Comparison of ENCODE assay signal across 8 mouse cellular contexts in the genomic region with DNA sequence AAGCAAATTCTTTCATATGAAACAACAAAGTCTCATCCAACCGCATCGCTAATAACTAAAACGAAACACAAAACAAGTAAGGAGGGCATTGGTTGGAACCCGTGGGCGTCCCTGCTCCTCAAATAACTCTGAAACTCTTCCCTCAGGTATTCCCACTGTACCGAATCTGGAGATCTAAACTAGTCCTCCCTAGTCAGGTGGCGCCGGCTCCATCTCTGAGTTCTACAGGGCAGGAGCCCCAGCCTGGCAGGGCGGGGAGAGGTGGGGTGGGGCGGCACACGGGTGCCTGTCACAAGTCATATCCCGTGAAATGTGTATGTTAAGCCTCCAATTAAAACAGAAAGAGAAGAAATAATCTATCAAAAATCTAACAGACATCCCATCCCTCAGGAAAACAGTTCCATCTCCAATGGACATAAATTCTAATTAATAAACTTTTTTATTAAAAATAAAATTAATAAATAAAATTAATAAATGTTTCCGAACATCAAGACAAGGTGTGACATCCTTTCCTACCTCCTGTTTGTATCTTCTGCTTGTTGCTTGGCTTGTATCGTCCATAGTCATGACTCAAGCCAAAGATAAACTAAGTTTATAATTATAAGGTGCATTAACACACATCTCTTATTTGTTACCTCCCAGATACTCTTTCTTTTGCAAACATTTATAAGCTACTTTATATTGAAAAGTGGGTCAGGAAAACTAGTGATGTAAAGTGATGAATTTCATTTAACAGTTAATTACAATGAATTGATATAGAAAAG. TPM values are rescaled to one million over a fixed set of nuclear protein-coding genes. Genes with fewer than 3 reads are reported as not detected.
DNase-seq lines count a peak whose midpoint lies in the region; ATAC-seq and TF ChIP-seq lines count a peak whose summit lies in the region.

No protein-coding gene starts in this region.

- no peaks in the 10 kb centered on the region for H3K27me3 ChIP-seq in forebrain, embryonic 16.5 days (replicated peaks; ENCODE audit: control insufficient read depth, insufficient read depth, low read length)
- no peaks in the 10 kb centered on the region for H3K27me3 ChIP-seq in hindbrain, embryonic 12.5 days
- no peaks in the 10 kb centered on the region for H3K27me3 ChIP-seq in limb, embryonic 15.5 days
- H3K27me3 ChIP-seq in midbrain, embryonic 13.5 days: no peaks in the 10 kb centered on the region

- H3K4me3 ChIP-seq in bone marrow, adult 2 months (replicated peaks; ENCODE audit: control insufficient read depth, low read depth, low read length): peak overlapping the region; percentile 78
- peak overlapping the region; percentile 54 for H3K4me3 ChIP-seq in forebrain, embryonic 16.5 days (replicated peaks; ENCODE audit: low read length)
- H3K4me3 ChIP-seq in hindbrain, embryonic 12.5 days: peak overlapping the region; percentile 42
- peak overlapping the region; percentile 50 for H3K4me3 ChIP-seq in limb, embryonic 15.5 days
- H3K4me3 ChIP-seq in midbrain, embryonic 13.5 days (replicated peaks): peak overlapping the region; percentile 45

- no peaks in the 10 kb centered on the region for H3K9me3 ChIP-seq in forebrain, embryonic 16.5 days (ENCODE audit: control insufficient read depth, low read length)
- H3K9me3 ChIP-seq in hindbrain, embryonic 12.5 days (replicated peaks): no peaks in the 10 kb centered on the region
- no peaks in the 10 kb centered on the region for H3K9me3 ChIP-seq in limb, embryonic 15.5 days
- no peaks in the 10 kb centered on the region for H3K9me3 ChIP-seq in midbrain, embryonic 13.5 days

- peak overlapping the region; percentile 54 for H3K9ac ChIP-seq in forebrain, embryonic 16.5 days (replicated peaks; ENCODE audit: low read depth, low read length)
- peak overlapping the region; percentile 40 for H3K9ac ChIP-seq in hindbrain, embryonic 12.5 days
- H3K9ac ChIP-seq in limb, embryonic 15.5 days: 0 out of 2 replicates have a peak overlapping the region, but pooled peaks have one; percentile 23
- H3K9ac ChIP-seq in midbrain, embryonic 13.5 days (replicated peaks): peak overlapping the region; percentile 42

- 9% methylated on average over 14 of the region's 14 CpGs for WGBS in bone marrow, adult 2 months
- 11% methylated on average over 14 of the region's 14 CpGs for WGBS in forebrain, embryonic 16.5 days
- WGBS in hindbrain, embryonic 12.5 days: 13% methylated on average over 14 of the region's 14 CpGs
- WGBS in limb, embryonic 15.5 days: 11% methylated on average over 14 of the region's 14 CpGs
- whole genome bisulfite sequencing in midbrain, embryonic 13.5 days: 13% methylated on average over 14 of the region's 14 CpGs

- H3K27ac ChIP-seq in bone marrow, adult 2 months (ENCODE audit: control insufficient read depth, insufficient read depth, low read depth, low read length, poor library complexity): peak overlapping the region; percentile 84
- no peak overlapping the region for H3K27ac ChIP-seq in forebrain, embryonic 16.5 days (ENCODE audit: low read length)
- H3K27ac ChIP-seq in hindbrain, embryonic 12.5 days: no peak overlapping the region
- peak overlapping the region; percentile 50; the same call in 1 of the 2 replicates for H3K27ac ChIP-seq in limb, embryonic 15.5 days
- no peak overlapping the region for H3K27ac ChIP-seq in midbrain, embryonic 13.5 days

- peak; percentile 28 for DNase-seq in embryo, embryonic 10 days (ENCODE audit: low spot score)
- no peak for DNase-seq in embryo, embryonic 9.5 days (ENCODE audit: extremely low spot score)
- peak; percentile 60 for DNase-seq in testis, postnatal 10 days (ENCODE audit: low spot score)

- ATAC-seq in forebrain, embryonic 16.5 days: peak; percentile 84
- peak; percentile 88 for ATAC-seq in hindbrain, embryonic 12.5 days (ENCODE audit: low FRiP score)
- ATAC-seq in limb, embryonic 15.5 days (ENCODE audit: insufficient number of reproducible peaks, low FRiP score, low TSS enrichment, low read depth): peak; percentile 42; the same call in 1 of the 2 replicates
- peak; percentile 89 for ATAC-seq in midbrain, embryonic 13.5 days

- H3K4me1 ChIP-seq in bone marrow, adult 2 months (ENCODE audit: control insufficient read depth, insufficient read depth, low read length): peaks cover 1% of the 10 kb centered on the region; the same call in 1 of the 2 replicates
- peaks cover 6% of the 10 kb centered on the region for H3K4me1 ChIP-seq in forebrain, embryonic 16.5 days (replicated peaks; ENCODE audit: control insufficient read depth, insufficient read depth, low read length)
- H3K4me1 ChIP-seq in hindbrain, embryonic 12.5 days: peaks cover 7% of the 10 kb centered on the region
- H3K4me1 ChIP-seq in limb, embryonic 15.5 days: peaks cover 6% of the 10 kb centered on the region
- peaks cover 8% of the 10 kb centered on the region for H3K4me1 ChIP-seq in midbrain, embryonic 13.5 days (replicated peaks)

- no peak for TF ChIP-seq CTCF in bone marrow, adult 2 months (IDR thresholded peaks at IDR 0.05; ENCODE audit: control insufficient read depth, insufficient read depth, low read length)

- peak overlapping the region; percentile 77 for H3K4me2 ChIP-seq in forebrain, embryonic 16.5 days (ENCODE audit: low read length)
- H3K4me2 ChIP-seq in hindbrain, embryonic 12.5 days (replicated peaks): peak overlapping the region; percentile 59
- peak overlapping the region; percentile 60 for H3K4me2 ChIP-seq in limb, embryonic 15.5 days
- H3K4me2 ChIP-seq in midbrain, embryonic 13.5 days (replicated peaks): peak overlapping the region; percentile 60

- TF ChIP-seq POLR2A in bone marrow, adult 2 months (IDR thresholded peaks at IDR 0.05; ENCODE audit: borderline replicate concordance, control insufficient read depth, low read depth, low read length): peak; percentile 43; the same call in 1 of the 2 replicates

- H3K36me3 ChIP-seq in forebrain, embryonic 16.5 days (ENCODE audit: control insufficient read depth, insufficient read depth): no peaks in the 10 kb centered on the region
- H3K36me3 ChIP-seq in hindbrain, embryonic 12.5 days: no peaks in the 10 kb centered on the region
- no peaks in the 10 kb centered on the region for H3K36me3 ChIP-seq in limb, embryonic 15.5 days
- H3K36me3 ChIP-seq in midbrain, embryonic 13.5 days: no peaks in the 10 kb centered on the region

RNA-seq across cellular contexts. Expression of gene Cd69, which starts 36.8 kb away (rescaled TPM):
- polyA plus RNA-seq in bone marrow, adult 2 months (2011; ENCODE audit: insufficient read depth, insufficient read length, low replicate concordance, missing spikeins): 4.8 and 4.9 TPM in 2 replicates
- not detected in 2 replicates for polyA plus RNA-seq in forebrain, embryonic 16.5 days (2015; fragmentation: Nextera tagmentation; extraction: Ambion mirVana)
- 0.22 TPM in 1 of 2 replicates, not detected in the other for polyA plus RNA-seq in hindbrain, embryonic 12.5 days (2016; fragmentation: Nextera tagmentation; extraction: Ambion mirVana)
- polyA plus RNA-seq in limb, embryonic 15.5 days (2015; fragmentation: Nextera tagmentation; extraction: Ambion mirVana): 0.13 and 0.56 TPM in 2 replicates
- polyA plus RNA-seq in midbrain, embryonic 13.5 days (2015; fragmentation: Nextera tagmentation; extraction: Ambion mirVana): not detected in 2 replicates

RNA-seq across cellular contexts. Expression of gene Clec2d, which starts 58.0 kb away (rescaled TPM):
- polyA plus RNA-seq in bone marrow, adult 2 months (2011; ENCODE audit: insufficient read depth, insufficient read length, low replicate concordance, missing spikeins): 57.9 and 122 TPM in 2 replicates
- polyA plus RNA-seq in forebrain, embryonic 16.5 days (2015; fragmentation: Nextera tagmentation; extraction: Ambion mirVana): 0.18 and 0.40 TPM in 2 replicates
- polyA plus RNA-seq in hindbrain, embryonic 12.5 days (2016; fragmentation: Nextera tagmentation; extraction: Ambion mirVana): not detected in 2 replicates
- 0.44 TPM in 1 of 2 replicates, not detected in the other for polyA plus RNA-seq in limb, embryonic 15.5 days (2015; fragmentation: Nextera tagmentation; extraction: Ambion mirVana)
- 0.13 TPM in 1 of 2 replicates, not detected in the other for polyA plus RNA-seq in midbrain, embryonic 13.5 days (2015; fragmentation: Nextera tagmentation; extraction: Ambion mirVana)

Comparison
In these comparisons a context has a peak if more than half of its experiments do, and no peak if none do; other contexts are left out.
1. H3K27ac ChIP-seq: peak in bone marrow, adult 2 months (single experiment) and limb, embryonic 15.5 days (single experiment); none in forebrain, embryonic 16.5 days (single experiment), hindbrain, embryonic 12.5 days (single experiment) and midbrain, embryonic 13.5 days (single experiment).
2. RNA of gene Clec2d, which starts 58.0 kb away (polyA plus RNA-seq): 57.9 to 122 TPM in bone marrow, adult 2 months; 0.44 TPM in limb, embryonic 15.5 days, 0.18 to 0.40 TPM in forebrain, embryonic 16.5 days, 0.13 TPM in midbrain, embryonic 13.5 days and not detected in hindbrain, embryonic 12.5 days; every median in the first group is over 10 times any median in the second.
3. Peak in every context shown above with its lines, with median percentiles within 50 percentile points of each other: H3K4me3 ChIP-seq, ATAC-seq, H3K4me2 ChIP-seq and H3K9ac ChIP-seq.